Mouse (Mus musculus) embryonic fibroblast, embryonic 13.5 days (primary cell): ENCODE measurements around the gene Aqp2.

ENCODE experiments used
- CTCF ChIP-seq: IDR thresholded peaks from 2 replicates; pipeline ENCODE4 v1.5.1; 2011; ENCODE audit warnings: mild to moderate bottlenecking, control low read depth, low read length, moderate library complexity, borderline replicate concordance; ENCODE audit not compliant: insufficient read depth
- POLR2A ChIP-seq: IDR thresholded peaks from 2 replicates; pipeline ENCODE4 v1.6.1; 2011; ENCODE audit warnings: low read depth, mild to moderate bottlenecking, control low read depth, low read length, moderate library complexity

- TF ChIP-seq CTCF (no peak), POLR2A (no peak)
These were observed 32.3 kb upstream of the Aqp2 start for GRCm38 (mm10) chr15:99546596-99546995.
